Mouse (Mus musculus): ENCODE results near the gene Ppp3r1. TPM values are rescaled to one million over a fixed set of nuclear protein-coding genes. Genes with fewer than 3 reads are reported as not detected.

Ppp3r1 gene
- polyA plus RNA-seq, 1 experiment from 2014 or later = 126 TPM

GRCm38 (mm10) chr11:17166627-17167026 is 7.6 kb downstream of the Ppp3r1 start:
- ATAC-seq = no peak

DNA sequence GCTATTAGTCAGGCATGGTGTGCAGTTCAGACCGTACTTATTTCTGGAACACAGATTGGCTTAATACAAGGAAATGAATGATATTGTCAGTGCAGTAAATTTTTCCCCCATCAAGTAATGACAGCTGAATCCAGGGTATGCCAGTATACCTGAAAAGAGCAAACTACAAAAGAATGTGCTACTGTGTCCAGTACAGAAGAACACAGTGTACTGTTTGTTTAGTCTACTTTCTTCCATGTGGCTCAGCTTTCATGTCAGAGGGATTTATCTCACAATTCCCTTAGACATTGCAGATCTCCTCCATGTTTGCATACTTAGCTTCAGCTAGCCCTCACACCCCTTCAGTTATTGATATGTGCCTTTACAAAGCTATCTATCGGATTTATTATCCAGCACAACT is 10.2 kb downstream of the Ppp3r1 start:
- no peaks in the 10 kb centered on the region for H3K27me3 ChIP-seq (replicated peaks; ENCODE audit: control insufficient read depth, insufficient read depth, low read length)
- ATAC-seq (no peak), DNase-seq (ENCODE audit: low spot score) (no peak)
- no peak overlapping the region for H3K27ac ChIP-seq (ENCODE audit: low read depth, low read length)
- WGBS = 87% methylated on average over 2 of the region's 2 CpGs
- H3K36me3 ChIP-seq (ENCODE audit: control insufficient read depth, insufficient read depth, low read length) = 0 out of 2 replicates have a peak, but pooled peaks cover 3% of the 10 kb centered on the region
- no peaks in the 10 kb centered on the region for H3K9me3 ChIP-seq (replicated peaks; ENCODE audit: control insufficient read depth, low read length)
- H3K4me2 ChIP-seq (ENCODE audit: low read length) = no peak overlapping the region
- no peak overlapping the region for H3K9ac ChIP-seq (ENCODE audit: low read length)
- H3K4me3 ChIP-seq (ENCODE audit: low read depth, low read length) = no peak overlapping the region
- no peaks in the 10 kb centered on the region for H3K4me1 ChIP-seq (ENCODE audit: control insufficient read depth, insufficient read depth, low read length)

More at GRCm38 (mm10) chr11:17166627-17167026, 7.6 kb downstream of the Ppp3r1 start:
- Histone ChIP-seq H3K27me3 (replicated peaks; ENCODE audit: control insufficient read depth, insufficient read depth, low read length) (no peaks in the 10 kb centered on the region), H3K9me3 (replicated peaks; ENCODE audit: control insufficient read depth, low read length) (no peaks in the 10 kb centered on the region), H3K36me3 (ENCODE audit: control insufficient read depth, insufficient read depth, low read length) (no peaks in the 10 kb centered on the region), H3K9ac (ENCODE audit: low read length) (no peak overlapping the region), H3K4me1 (ENCODE audit: control insufficient read depth, insufficient read depth, low read length) (peaks cover 4% of the 10 kb centered on the region), H3K27ac (ENCODE audit: low read depth, low read length) (no peak overlapping the region), H3K4me2 (ENCODE audit: low read length) (no peak overlapping the region), H3K4me3 (ENCODE audit: low read depth, low read length) (no peak overlapping the region)
- WGBS = 88% methylated on average over 7 of the region's 7 CpGs
- no peak for DNase-seq (ENCODE audit: low spot score)

DNA sequence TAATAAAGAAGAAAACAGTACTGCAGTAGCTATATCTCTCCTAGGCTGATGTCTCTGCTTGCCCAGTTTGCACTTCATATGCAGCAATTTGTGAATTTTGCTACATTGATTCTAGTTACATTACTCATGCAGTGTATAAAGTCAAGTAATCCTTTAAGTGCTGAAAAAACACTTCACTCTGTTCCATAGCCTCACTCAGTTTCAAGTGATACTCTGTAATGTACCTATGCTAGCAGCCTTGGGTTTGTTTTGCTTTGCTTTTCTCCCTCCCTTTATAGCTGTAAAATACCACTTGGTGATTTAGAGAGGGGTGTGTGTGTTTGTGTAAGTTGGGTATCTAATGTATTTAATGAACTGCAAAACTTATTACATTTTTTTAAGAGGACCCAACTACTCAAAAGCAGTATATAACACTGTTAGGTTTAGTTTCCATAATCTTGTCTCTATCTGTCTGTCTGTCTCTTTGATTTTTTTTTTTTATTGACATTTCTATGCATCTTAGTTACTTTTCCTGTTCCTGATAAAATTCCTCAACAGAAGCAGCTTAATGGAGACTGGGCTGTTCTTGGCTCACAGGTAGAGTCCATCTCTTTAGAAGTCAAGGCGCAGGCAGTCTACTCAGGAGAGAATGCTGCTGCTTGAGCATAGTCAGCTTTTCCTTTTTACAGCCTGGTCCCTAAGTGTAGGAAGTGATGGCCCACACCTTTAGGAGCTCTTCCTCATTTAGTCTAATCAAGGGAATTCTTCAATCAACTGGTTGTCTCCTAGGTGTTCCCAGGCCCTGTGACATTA is 12.1 kb downstream of the Ppp3r1 start:
- Histone ChIP-seq H3K4me1 (ENCODE audit: control insufficient read depth, insufficient read depth, low read length) (no peaks in the 10 kb centered on the region), H3K27ac (ENCODE audit: low read depth, low read length) (no peak overlapping the region), H3K4me3 (ENCODE audit: low read depth, low read length) (no peak overlapping the region), H3K27me3 (replicated peaks; ENCODE audit: control insufficient read depth, insufficient read depth, low read length) (no peaks in the 10 kb centered on the region), H3K9me3 (replicated peaks; ENCODE audit: control insufficient read depth, low read length) (no peaks in the 10 kb centered on the region), H3K9ac (ENCODE audit: low read length) (no peak overlapping the region), H3K36me3 (ENCODE audit: control insufficient read depth, insufficient read depth, low read length) (0 out of 2 replicates have a peak, but pooled peaks cover 3% of the 10 kb centered on the region), H3K4me2 (ENCODE audit: low read length) (no peak overlapping the region)
- DNase-seq (ENCODE audit: low spot score) (no peak), ATAC-seq (no peak)
- 98% methylated on average over 1 of the region's 1 CpGs for WGBS

DNA sequence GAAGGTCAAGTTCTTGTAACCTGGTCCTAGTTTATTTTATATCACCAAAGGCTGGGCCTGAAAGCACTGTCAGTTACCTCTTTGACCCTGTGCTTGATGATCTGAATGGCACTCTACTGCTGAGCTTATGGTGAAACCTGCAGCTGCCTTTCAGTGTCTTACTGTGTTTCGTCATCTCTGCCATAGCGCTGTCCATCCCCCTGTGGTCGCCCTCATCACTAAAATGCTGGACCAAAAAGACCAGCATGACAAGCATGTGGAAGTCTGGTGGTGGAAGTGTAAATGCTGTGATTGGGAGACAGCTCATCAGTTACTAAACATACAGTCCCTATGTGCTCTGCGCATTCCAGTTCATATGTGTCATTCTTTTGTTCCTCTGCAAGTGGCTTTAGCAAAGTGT is 13.2 kb downstream of the Ppp3r1 start:
- DNase-seq (ENCODE audit: low spot score) = no peak
- Histone ChIP-seq H3K9me3 (replicated peaks; ENCODE audit: control insufficient read depth, low read length) (no peaks in the 10 kb centered on the region), H3K9ac (ENCODE audit: low read length) (no peak overlapping the region), H3K27ac (ENCODE audit: low read depth, low read length) (no peak overlapping the region), H3K36me3 (ENCODE audit: control insufficient read depth, insufficient read depth, low read length) (0 out of 2 replicates have a peak, but pooled peaks cover 3% of the 10 kb centered on the region), H3K27me3 (replicated peaks; ENCODE audit: control insufficient read depth, insufficient read depth, low read length) (no peaks in the 10 kb centered on the region), H3K4me3 (ENCODE audit: low read depth, low read length) (no peak overlapping the region), H3K4me1 (ENCODE audit: control insufficient read depth, insufficient read depth, low read length) (no peaks in the 10 kb centered on the region), H3K4me2 (ENCODE audit: low read length) (no peak overlapping the region)
- no peak for ATAC-seq
- WGBS = 97% methylated on average over 4 of the region's 4 CpGs

DNA sequence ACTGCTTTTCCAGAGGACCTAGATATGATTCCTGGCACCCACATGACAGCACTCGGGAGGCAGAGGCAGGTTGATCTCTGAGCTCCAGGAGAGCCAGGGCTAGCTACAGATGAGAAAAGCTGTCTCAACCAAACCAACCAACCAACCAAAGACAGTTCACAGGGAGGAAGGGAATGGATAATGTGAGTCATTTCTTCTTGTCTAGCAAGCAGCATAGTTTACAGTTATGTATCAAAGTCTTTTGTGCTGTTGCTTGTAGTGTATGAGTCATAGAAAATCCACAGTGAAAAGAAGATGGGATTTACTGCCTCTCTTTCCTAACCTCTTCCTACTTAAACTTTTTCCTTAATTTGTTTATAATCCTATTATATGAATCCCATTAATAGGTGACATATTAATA is 17.6 kb downstream of the Ppp3r1 start:
- Histone ChIP-seq H3K4me3 (ENCODE audit: low read depth, low read length) (no peak overlapping the region), H3K36me3 (ENCODE audit: control insufficient read depth, insufficient read depth, low read length) (0 out of 2 replicates have a peak, but pooled peaks cover 3% of the 10 kb centered on the region), H3K4me1 (ENCODE audit: control insufficient read depth, insufficient read depth, low read length) (no peaks in the 10 kb centered on the region; the same call in 1 of the 2 replicates), H3K9me3 (replicated peaks; ENCODE audit: control insufficient read depth, low read length) (no peaks in the 10 kb centered on the region), H3K27ac (ENCODE audit: low read depth, low read length) (no peak overlapping the region), H3K4me2 (ENCODE audit: low read length) (no peak overlapping the region), H3K9ac (ENCODE audit: low read length) (no peak overlapping the region), H3K27me3 (replicated peaks; ENCODE audit: control insufficient read depth, insufficient read depth, low read length) (no peaks in the 10 kb centered on the region)
- WGBS = 96% methylated on average over 1 of the region's 1 CpGs
- no peak for ATAC-seq
- DNase-seq (ENCODE audit: low spot score) = no peak

DNA sequence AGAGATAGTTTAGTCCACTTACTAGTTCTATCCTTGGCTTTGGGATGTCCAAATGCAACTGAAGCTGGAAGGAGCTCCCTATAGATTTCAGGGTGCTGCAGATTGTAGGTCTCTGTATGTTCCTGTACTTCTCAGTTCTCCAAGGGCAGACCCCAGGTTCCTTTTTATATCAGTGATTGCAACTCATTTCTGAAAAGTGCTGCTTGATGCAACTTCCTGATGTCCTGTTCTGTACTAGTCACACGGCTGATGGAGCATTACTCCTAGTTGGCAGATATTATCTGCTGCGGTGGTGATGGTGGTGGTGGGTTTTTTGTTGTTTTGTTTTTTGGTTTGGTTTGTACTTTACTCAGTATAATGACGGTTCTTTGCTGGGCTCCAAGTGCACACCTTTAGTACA is 21.7 kb downstream of the Ppp3r1 start:
- no peak for DNase-seq (ENCODE audit: low spot score)
- 92% methylated on average over 3 of the region's 3 CpGs for WGBS
- ATAC-seq = no peak
- no peak overlapping the region for H3K4me2 ChIP-seq (ENCODE audit: low read length)
- H3K27me3 ChIP-seq (replicated peaks; ENCODE audit: control insufficient read depth, insufficient read depth, low read length) = no peaks in the 10 kb centered on the region
- no peaks in the 10 kb centered on the region for H3K9me3 ChIP-seq (replicated peaks; ENCODE audit: control insufficient read depth, low read length)
- no peaks in the 10 kb centered on the region for H3K36me3 ChIP-seq (ENCODE audit: control insufficient read depth, insufficient read depth, low read length)
- no peaks in the 10 kb centered on the region; the same call in 1 of the 2 replicates for H3K4me1 ChIP-seq (ENCODE audit: control insufficient read depth, insufficient read depth, low read length)
- H3K4me3 ChIP-seq (ENCODE audit: low read depth, low read length) = no peak overlapping the region
- H3K27ac ChIP-seq (ENCODE audit: low read depth, low read length) = no peak overlapping the region
- no peak overlapping the region for H3K9ac ChIP-seq (ENCODE audit: low read length)

DNA sequence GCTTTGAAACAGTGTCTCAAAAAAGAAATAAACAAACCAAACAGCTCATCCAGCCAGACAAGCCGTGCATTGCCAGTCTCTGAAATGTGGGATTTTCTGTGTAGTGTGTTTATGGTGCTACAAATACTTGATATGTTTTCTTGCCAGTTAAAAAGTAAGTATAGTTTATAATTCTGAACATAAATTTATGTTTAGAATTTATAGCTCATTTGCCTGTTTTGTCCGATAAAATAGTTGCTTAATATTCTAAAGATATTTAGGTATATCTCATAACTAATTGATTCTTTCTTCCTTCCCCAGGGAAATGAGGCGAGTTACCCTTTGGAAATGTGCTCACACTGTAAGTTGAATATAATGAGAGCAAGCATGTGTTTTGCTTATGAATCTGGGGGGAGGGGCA is 22.7 kb downstream of the Ppp3r1 start, which contains the start of gene Wdr92:
Gene Wdr92, plus strand, starts transcription at position 301 of the 400 bp plus-strand sequence.
- H3K9ac ChIP-seq (ENCODE audit: low read length) = no peak within 1 kb of the TSS
- no peaks in the 10 kb centered on the region for H3K36me3 ChIP-seq (ENCODE audit: control insufficient read depth, insufficient read depth, low read length)
- no peaks in the 10 kb centered on the region; the same call in 1 of the 2 replicates for H3K4me1 ChIP-seq (ENCODE audit: control insufficient read depth, insufficient read depth, low read length)
- no peak within 1 kb of the TSS for H3K4me2 ChIP-seq (ENCODE audit: low read length)
- ATAC-seq (no peak), DNase-seq (ENCODE audit: low spot score) (no peak)
- H3K27ac ChIP-seq (ENCODE audit: low read depth, low read length) = no peak within 1 kb of the TSS
- H3K9me3 ChIP-seq (replicated peaks; ENCODE audit: control insufficient read depth, low read length) = no peaks in the 10 kb centered on the region
- WGBS = 85% methylated on average over 3 of the region's 3 CpGs
- no peaks in the 10 kb centered on the region for H3K27me3 ChIP-seq (replicated peaks; ENCODE audit: control insufficient read depth, insufficient read depth, low read length)
- no peak within 1 kb of the TSS for H3K4me3 ChIP-seq (ENCODE audit: low read depth, low read length)

DNA sequence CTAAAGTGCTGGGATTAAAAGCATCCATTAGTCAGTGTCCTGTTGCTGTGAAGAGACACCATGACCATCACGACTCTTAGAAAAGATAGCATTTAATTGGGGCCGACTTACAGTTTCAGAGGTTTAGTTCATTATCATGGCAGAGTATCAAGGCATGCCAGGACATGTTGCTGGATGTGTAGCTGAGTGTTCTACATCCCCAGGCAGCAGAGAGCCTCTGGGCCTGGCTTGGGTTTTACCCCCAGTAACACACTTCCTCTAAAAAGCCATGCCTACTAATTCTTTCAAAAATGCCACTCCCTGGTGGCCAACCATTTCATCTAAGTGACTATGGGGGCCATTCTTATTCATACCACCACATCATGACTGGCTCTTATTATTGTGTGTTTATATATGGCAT is 24.1 kb downstream of the Ppp3r1 start:
- 90% methylated on average over 2 of the region's 2 CpGs for WGBS
- ATAC-seq (no peak), DNase-seq (ENCODE audit: low spot score) (no peak)
- Histone ChIP-seq H3K4me1 (ENCODE audit: control insufficient read depth, insufficient read depth, low read length) (no peaks in the 10 kb centered on the region; the same call in 1 of the 2 replicates), H3K4me3 (ENCODE audit: low read depth, low read length) (no peak overlapping the region), H3K4me2 (ENCODE audit: low read length) (no peak overlapping the region), H3K9ac (ENCODE audit: low read length) (no peak overlapping the region), H3K27me3 (replicated peaks; ENCODE audit: control insufficient read depth, insufficient read depth, low read length) (no peaks in the 10 kb centered on the region), H3K9me3 (replicated peaks; ENCODE audit: control insufficient read depth, low read length) (no peaks in the 10 kb centered on the region), H3K27ac (ENCODE audit: low read depth, low read length) (no peak overlapping the region), H3K36me3 (ENCODE audit: control insufficient read depth, insufficient read depth, low read length) (no peaks in the 10 kb centered on the region)

GRCm38 (mm10) chr11:17187649-17188048 is 28.6 kb downstream of the Ppp3r1 start:
- Histone ChIP-seq H3K27ac (ENCODE audit: low read depth, low read length) (no peak overlapping the region), H3K9ac (ENCODE audit: low read length) (no peak overlapping the region)
- WGBS = 77% methylated on average over 3 of the region's 3 CpGs

More at GRCm38 (mm10) chr11:17187649-17188048, 28.6 kb downstream of the Ppp3r1 start:
- DNase-seq (ENCODE audit: low spot score) (no peak), ATAC-seq (no peak)
- Histone ChIP-seq H3K4me3 (ENCODE audit: low read depth, low read length) (no peak overlapping the region), H3K36me3 (ENCODE audit: control insufficient read depth, insufficient read depth, low read length) (0 out of 2 replicates have a peak, but pooled peaks cover 3% of the 10 kb centered on the region), H3K9me3 (replicated peaks; ENCODE audit: control insufficient read depth, low read length) (no peaks in the 10 kb centered on the region), H3K4me2 (ENCODE audit: low read length) (no peak overlapping the region), H3K27me3 (replicated peaks; ENCODE audit: control insufficient read depth, insufficient read depth, low read length) (no peaks in the 10 kb centered on the region), H3K4me1 (ENCODE audit: control insufficient read depth, insufficient read depth, low read length) (no peaks in the 10 kb centered on the region)
